Mouse (Mus musculus): ENCODE data around the gene Eid2b. TPM values are rescaled to one million over a fixed set of nuclear protein-coding genes. Genes with fewer than 3 reads are reported as not detected.

Eid2b gene
- total and polyA plus RNA-seq, 3 experiments, result 7.2 to 13.0 (median 11.2) TPM

DNA sequence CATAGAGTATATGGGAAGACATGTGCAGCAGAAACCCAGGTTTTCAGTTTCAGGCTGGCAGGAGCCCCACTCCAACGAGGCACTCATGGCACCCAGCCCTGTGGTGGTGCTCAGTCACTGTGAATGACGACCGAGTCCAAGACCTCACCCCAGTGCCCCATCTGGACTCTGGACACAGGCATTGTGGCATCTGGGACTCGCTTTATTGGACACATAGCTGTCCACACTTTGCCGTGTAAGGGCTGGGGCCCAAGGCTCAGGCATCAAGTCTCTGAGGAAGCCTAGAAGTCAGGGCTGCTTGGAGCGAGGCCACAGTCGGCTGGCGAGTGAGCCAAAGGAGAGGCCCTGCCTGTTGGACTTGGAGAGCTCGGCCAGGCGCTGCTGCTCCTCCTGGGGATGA lies 28.1 kb downstream of the Eid2b start:
- no peak overlapping the region for H3K9ac ChIP-seq (ENCODE audit: low read depth, low read length)
- WGBS, result 85% methylated on average over 10 of the region's 10 CpGs
- no peaks in the 10 kb centered on the region for H3K79me2 ChIP-seq (replicated peaks; ENCODE audit: control insufficient read depth, insufficient read depth, low read length)
- H3K27ac ChIP-seq, result no peak overlapping the region
- no peaks in the 10 kb centered on the region for H3K4me1 ChIP-seq (ENCODE audit: control insufficient read depth, insufficient read depth, low read length)
- no peak for TF ChIP-seq CTCF (IDR thresholded peaks at IDR 0.05)
- TF ChIP-seq EP300 (IDR thresholded peaks at IDR 0.05; ENCODE audit: insufficient read depth, low read depth, low read length), result no peak
- TF ChIP-seq POLR2A (IDR thresholded peaks at IDR 0.05; ENCODE audit: insufficient read depth, low read depth, low read length), result no peak
- DNase-seq, result no peak
- no peaks in the 10 kb centered on the region for H3K36me3 ChIP-seq (ENCODE audit: control insufficient read depth, insufficient read depth, low read length)
- intact Hi-C loops (cut with DNase I), result no loop called here
- no peak overlapping the region for H3K4me3 ChIP-seq
- H3K27me3 ChIP-seq (ENCODE audit: control insufficient read depth, insufficient read depth, low read length), result peaks cover 7% of the 10 kb centered on the region; the same call in 1 of the 2 replicates

DNA sequence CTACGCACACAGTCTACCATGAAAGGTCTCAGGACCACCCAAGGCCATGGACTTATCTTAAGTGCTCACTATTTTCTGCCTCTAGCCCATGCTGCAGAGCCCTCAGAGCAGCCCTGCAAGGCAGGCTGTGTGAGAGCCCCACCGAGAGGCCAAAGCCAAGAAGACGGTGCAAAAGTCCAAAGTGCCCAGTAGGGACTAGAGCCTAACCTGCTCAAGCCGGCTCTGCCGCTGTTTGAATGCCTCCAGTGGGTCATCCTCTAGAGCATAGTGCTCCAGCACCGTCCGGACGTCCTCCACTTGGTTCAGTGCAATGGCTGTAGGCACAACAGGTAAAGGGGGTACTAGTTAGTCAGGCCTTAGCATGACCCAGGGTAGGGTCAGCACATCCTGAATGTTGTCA lies 28.7 kb downstream of the Eid2b start:
- H3K79me2 ChIP-seq (replicated peaks; ENCODE audit: control insufficient read depth, insufficient read depth, low read length), result no peaks in the 10 kb centered on the region
- peaks cover 2% of the 10 kb centered on the region for H3K4me1 ChIP-seq (ENCODE audit: control insufficient read depth, insufficient read depth, low read length)
- intact Hi-C loops (cut with DNase I), result no loop called here
- H3K4me3 ChIP-seq, result no peak overlapping the region
- no peak for TF ChIP-seq EP300 (IDR thresholded peaks at IDR 0.05; ENCODE audit: insufficient read depth, low read depth, low read length)
- no peak for TF ChIP-seq CTCF (IDR thresholded peaks at IDR 0.05)
- TF ChIP-seq POLR2A (IDR thresholded peaks at IDR 0.05; ENCODE audit: insufficient read depth, low read depth, low read length), result no peak
- WGBS, result 92% methylated on average over 8 of the region's 8 CpGs
- no peaks in the 10 kb centered on the region for H3K36me3 ChIP-seq (ENCODE audit: control insufficient read depth, insufficient read depth, low read length)
- peaks cover 3% of the 10 kb centered on the region; the same call in 1 of the 2 replicates for H3K27me3 ChIP-seq (ENCODE audit: control insufficient read depth, insufficient read depth, low read length)
- no peak overlapping the region for H3K9ac ChIP-seq (ENCODE audit: low read depth, low read length)
- H3K27ac ChIP-seq, result no peak overlapping the region
- no peak for DNase-seq

DNA sequence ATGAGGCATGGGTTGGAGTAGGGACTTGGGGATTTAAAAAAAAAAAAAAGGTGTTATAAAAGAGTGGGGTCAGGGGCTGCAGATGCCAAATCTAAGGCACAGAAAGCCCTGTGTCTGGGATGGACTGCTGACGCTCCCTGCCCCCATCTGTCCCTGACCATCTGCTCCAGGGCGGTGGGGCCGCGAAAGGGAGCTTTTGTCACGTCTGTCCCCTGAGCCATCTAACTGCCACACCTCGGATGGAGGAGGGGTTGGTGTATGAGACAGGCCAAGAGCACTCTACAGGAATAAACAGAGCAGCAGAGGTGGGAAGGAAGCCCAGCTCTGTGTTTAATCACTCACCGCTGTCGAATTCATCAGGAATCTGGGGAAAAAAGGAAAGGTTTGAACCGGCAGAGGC lies 32.2 kb downstream of the Eid2b start:
- intact Hi-C loops (cut with DNase I), result no loop called here
- DNase-seq, result no peak
- no peaks in the 10 kb centered on the region for H3K27me3 ChIP-seq (ENCODE audit: control insufficient read depth, insufficient read depth, low read length)
- H3K4me1 ChIP-seq (ENCODE audit: control insufficient read depth, insufficient read depth, low read length), result peaks cover 4% of the 10 kb centered on the region
- H3K4me3 ChIP-seq, result no peak overlapping the region
- no peaks in the 10 kb centered on the region for H3K79me2 ChIP-seq (replicated peaks; ENCODE audit: control insufficient read depth, insufficient read depth, low read length)
- WGBS, result 72% methylated on average over 9 of the region's 9 CpGs
- TF ChIP-seq CTCF (IDR thresholded peaks at IDR 0.05), result no peak
- TF ChIP-seq POLR2A (IDR thresholded peaks at IDR 0.05; ENCODE audit: insufficient read depth, low read depth, low read length), result no peak
- no peak for TF ChIP-seq EP300 (IDR thresholded peaks at IDR 0.05; ENCODE audit: insufficient read depth, low read depth, low read length)
- no peaks in the 10 kb centered on the region for H3K36me3 ChIP-seq (ENCODE audit: control insufficient read depth, insufficient read depth, low read length)
- H3K27ac ChIP-seq, result no peak overlapping the region
- H3K9ac ChIP-seq (ENCODE audit: low read depth, low read length), result no peak overlapping the region

GRCm38 (mm10) chr7:28311151-28311925 lies 33.8 kb downstream of the Eid2b start:
- no peaks in the 10 kb centered on the region for H3K36me3 ChIP-seq (ENCODE audit: control insufficient read depth, insufficient read depth, low read length)
- H3K4me1 ChIP-seq (ENCODE audit: control insufficient read depth, insufficient read depth, low read length), result peaks cover 4% of the 10 kb centered on the region
- H3K27ac ChIP-seq, result peak overlapping the region; percentile 82
- H3K9ac ChIP-seq (ENCODE audit: low read depth, low read length), result peak overlapping the region; percentile 77
- 4% methylated on average over 35 of the region's 35 CpGs for WGBS
- H3K4me3 ChIP-seq, result peak overlapping the region; percentile 95
- DNase-seq, result no peak
- TF ChIP-seq CTCF (IDR thresholded peaks at IDR 0.05) (no peak), EP300 (IDR thresholded peaks at IDR 0.05; ENCODE audit: insufficient read depth, low read depth, low read length) (no peak), POLR2A (IDR thresholded peaks at IDR 0.05; ENCODE audit: insufficient read depth, low read depth, low read length) (no peak)
- intact Hi-C loops (cut with DNase I), result no loop called here
- H3K27me3 ChIP-seq (ENCODE audit: control insufficient read depth, insufficient read depth, low read length), result no peaks in the 10 kb centered on the region
- no peaks in the 10 kb centered on the region for H3K79me2 ChIP-seq (replicated peaks; ENCODE audit: control insufficient read depth, insufficient read depth, low read length)

DNA sequence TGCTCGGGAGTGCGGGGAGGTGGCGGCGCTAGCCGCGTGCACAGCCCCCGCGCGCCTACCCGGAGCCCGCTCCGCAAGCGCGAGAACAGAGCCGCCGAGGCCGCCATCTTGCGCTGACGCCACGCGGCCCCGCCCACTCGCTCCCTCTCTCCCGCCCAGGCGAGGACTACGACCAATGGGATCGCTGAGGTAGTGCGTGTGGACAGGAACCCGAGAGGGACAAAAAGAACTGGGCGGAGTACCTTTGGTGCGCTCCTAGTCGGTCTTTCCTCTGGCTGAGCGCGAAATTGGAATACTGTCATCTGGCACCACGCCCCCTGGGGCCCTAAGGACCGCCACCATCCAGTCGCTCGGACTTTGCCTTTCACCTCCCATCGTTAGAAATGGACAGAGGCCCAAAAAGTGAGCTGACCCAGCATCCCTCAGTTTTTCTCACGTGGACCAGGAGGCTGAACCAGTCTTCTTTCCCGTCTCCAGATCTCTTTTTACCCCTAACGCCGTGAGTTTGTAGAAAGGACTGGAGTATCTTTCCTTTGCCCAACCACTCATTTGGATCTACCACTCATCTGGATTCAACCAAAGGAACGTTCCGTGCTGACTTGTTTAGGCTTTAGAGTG lies 34.5 kb downstream of the Eid2b start, which contains the start of gene Timm50:
Gene Timm50, minus strand, starts transcription at position 147 of the 618 bp plus-strand sequence.
- no peaks in the 10 kb centered on the region for H3K79me2 ChIP-seq (replicated peaks; ENCODE audit: control insufficient read depth, insufficient read depth, low read length)
- WGBS, result under 1% methylated on average over 45 of the region's 45 CpGs
- peak within 1 kb of the TSS; percentile 82 for H3K27ac ChIP-seq
- intact Hi-C loops (cut with DNase I), result loop anchor here (1.0 to 2.0 kb wide), 2 partner anchors 26 to 33 kb away; partner anchors contain the start of gene Supt5
- H3K27me3 ChIP-seq (ENCODE audit: control insufficient read depth, insufficient read depth, low read length), result no peaks in the 10 kb centered on the region
- DNase-seq, result peak; percentile 98 to 99
- H3K36me3 ChIP-seq (ENCODE audit: control insufficient read depth, insufficient read depth, low read length), result no peaks in the 10 kb centered on the region
- peak; percentile 68 for TF ChIP-seq POLR2A (IDR thresholded peaks at IDR 0.05; ENCODE audit: insufficient read depth, low read depth, low read length)
- no peak; the same call in 1 of the 2 replicates for TF ChIP-seq CTCF (IDR thresholded peaks at IDR 0.05)
- peak; percentile 78; the same call in 1 of the 2 replicates for TF ChIP-seq EP300 (IDR thresholded peaks at IDR 0.05; ENCODE audit: insufficient read depth, low read depth, low read length)
- H3K9ac ChIP-seq (ENCODE audit: low read depth, low read length), result peak within 1 kb of the TSS; percentile 77
- peak within 1 kb of the TSS; percentile 95 for H3K4me3 ChIP-seq
- H3K4me1 ChIP-seq (ENCODE audit: control insufficient read depth, insufficient read depth, low read length), result peaks cover 4% of the 10 kb centered on the region

DNA sequence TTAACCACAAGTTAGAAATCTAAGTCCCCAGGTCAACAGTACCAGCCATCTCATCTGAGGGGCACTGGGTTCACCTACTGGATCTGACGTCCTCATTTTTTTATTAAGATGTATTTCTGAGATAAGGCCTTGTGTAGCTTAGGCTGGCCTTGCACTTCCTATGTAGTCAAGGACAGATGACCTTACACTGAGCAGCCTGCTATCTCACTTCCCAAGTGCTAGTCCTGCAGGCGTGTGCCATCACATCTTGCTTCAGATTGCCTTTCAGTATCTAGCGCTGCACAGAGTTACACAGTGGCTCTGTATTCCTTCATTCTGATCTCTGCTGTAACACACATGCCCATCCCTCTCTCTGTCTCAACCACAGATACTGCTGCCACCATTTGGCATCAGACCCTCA lies 40.5 kb downstream of the Eid2b start:
- intact Hi-C loops (cut with DNase I), result no loop called here
- no peak overlapping the region for H3K9ac ChIP-seq (ENCODE audit: low read depth, low read length)
- H3K4me1 ChIP-seq (ENCODE audit: control insufficient read depth, insufficient read depth, low read length), result no peaks in the 10 kb centered on the region
- no peaks in the 10 kb centered on the region for H3K79me2 ChIP-seq (replicated peaks; ENCODE audit: control insufficient read depth, insufficient read depth, low read length)
- DNase-seq, result no peak
- no peak overlapping the region for H3K27ac ChIP-seq
- H3K27me3 ChIP-seq (ENCODE audit: control insufficient read depth, insufficient read depth, low read length), result no peaks in the 10 kb centered on the region
- no peak overlapping the region for H3K4me3 ChIP-seq
- TF ChIP-seq EP300 (IDR thresholded peaks at IDR 0.05; ENCODE audit: insufficient read depth, low read depth, low read length) (no peak), CTCF (IDR thresholded peaks at IDR 0.05) (no peak), POLR2A (IDR thresholded peaks at IDR 0.05; ENCODE audit: insufficient read depth, low read depth, low read length) (no peak)
- no peaks in the 10 kb centered on the region for H3K36me3 ChIP-seq (ENCODE audit: control insufficient read depth, insufficient read depth, low read length)
- WGBS, result 78% methylated on average over 3 of the region's 3 CpGs

All from heart, adult 2 months (tissue).